Mouse (Mus musculus): ENCODE measurements around the gene Cfap43. TPM values are rescaled to one million over a fixed set of nuclear protein-coding genes. Genes with fewer than 3 reads are reported as not detected.
A peak's percentile ranks its signal among the peaks of the same experiment; 100 is the strongest.

Gene Cfap43
- polyA plus RNA-seq, 1 experiment from 2014 or later: 0.38 TPM

DNA sequence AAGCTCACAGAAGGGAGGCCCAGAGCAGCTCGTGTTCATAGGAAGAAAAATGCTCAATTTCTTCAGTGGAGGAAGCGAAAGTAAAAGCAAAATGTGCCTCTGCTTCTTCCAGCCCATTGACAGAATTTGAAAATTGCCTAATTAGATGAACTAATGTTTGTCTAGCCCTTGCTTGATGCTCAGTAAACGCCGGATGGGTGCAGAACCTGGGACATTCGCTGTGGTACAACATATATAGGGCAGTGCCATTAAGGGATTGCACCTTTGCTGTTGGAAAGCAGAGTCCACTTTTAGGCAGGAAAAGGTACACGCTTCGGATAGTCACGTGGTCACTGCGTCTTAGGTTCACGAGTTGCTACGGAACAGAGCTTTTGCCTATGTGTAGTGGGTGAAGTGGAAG lies 17.4 kb upstream of the Cfap43 start:
- Histone ChIP-seq H3K4me3 (ENCODE audit: low read length) (no peak overlapping the region), H3K27ac (ENCODE audit: low read length) (no peak overlapping the region), H3K27me3 (ENCODE audit: control insufficient read depth, insufficient read depth, low read length) (peaks cover 11% of the 10 kb centered on the region), H3K4me1 (ENCODE audit: control insufficient read depth, insufficient read depth, low read length) (peaks cover 5% of the 10 kb centered on the region; the same call in 1 of the 2 replicates), H3K9me3 (replicated peaks; ENCODE audit: control insufficient read depth, low read length) (no peaks in the 10 kb centered on the region), H3K4me2 (ENCODE audit: low read depth, low read length) (no peak overlapping the region), H3K36me3 (ENCODE audit: control insufficient read depth, insufficient read depth) (no peaks in the 10 kb centered on the region), H3K9ac (ENCODE audit: low read length) (no peak overlapping the region)
- WGBS: 85% methylated on average over 11 of the region's 11 CpGs
- ATAC-seq (replicated peaks; ENCODE audit: extremely low read depth, insufficient read depth, low FRiP score): no peak

DNA sequence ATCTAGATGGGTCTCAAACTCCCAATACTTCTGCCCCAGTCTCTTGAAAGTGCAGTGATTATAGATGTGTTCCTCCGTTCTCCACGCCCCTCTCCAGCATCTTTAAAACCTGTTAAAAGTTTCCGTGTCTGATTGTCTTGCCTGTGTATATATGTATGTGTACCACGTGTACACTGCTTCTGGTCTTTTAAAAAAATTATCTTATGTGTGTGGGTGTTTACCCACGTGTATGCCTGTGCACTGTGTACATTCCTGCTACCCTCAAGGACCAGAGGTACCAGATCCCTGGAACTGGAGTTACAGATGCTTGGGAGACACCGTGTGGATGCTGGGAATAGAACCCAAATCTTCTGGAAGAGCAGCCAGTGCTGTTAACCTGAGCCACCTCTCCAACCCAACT lies 16.4 kb upstream of the Cfap43 start:
- Histone ChIP-seq H3K9ac (ENCODE audit: low read length) (no peak overlapping the region), H3K4me2 (ENCODE audit: low read depth, low read length) (no peak overlapping the region), H3K27me3 (ENCODE audit: control insufficient read depth, insufficient read depth, low read length) (peaks cover 8% of the 10 kb centered on the region), H3K9me3 (replicated peaks; ENCODE audit: control insufficient read depth, low read length) (no peaks in the 10 kb centered on the region), H3K4me3 (ENCODE audit: low read length) (no peak overlapping the region), H3K4me1 (ENCODE audit: control insufficient read depth, insufficient read depth, low read length) (peaks cover 5% of the 10 kb centered on the region; the same call in 1 of the 2 replicates), H3K27ac (ENCODE audit: low read length) (no peak overlapping the region), H3K36me3 (ENCODE audit: control insufficient read depth, insufficient read depth) (no peaks in the 10 kb centered on the region)
- 75% methylated on average over 6 of the region's 6 CpGs for WGBS
- ATAC-seq (replicated peaks; ENCODE audit: extremely low read depth, insufficient read depth, low FRiP score): no peak

DNA sequence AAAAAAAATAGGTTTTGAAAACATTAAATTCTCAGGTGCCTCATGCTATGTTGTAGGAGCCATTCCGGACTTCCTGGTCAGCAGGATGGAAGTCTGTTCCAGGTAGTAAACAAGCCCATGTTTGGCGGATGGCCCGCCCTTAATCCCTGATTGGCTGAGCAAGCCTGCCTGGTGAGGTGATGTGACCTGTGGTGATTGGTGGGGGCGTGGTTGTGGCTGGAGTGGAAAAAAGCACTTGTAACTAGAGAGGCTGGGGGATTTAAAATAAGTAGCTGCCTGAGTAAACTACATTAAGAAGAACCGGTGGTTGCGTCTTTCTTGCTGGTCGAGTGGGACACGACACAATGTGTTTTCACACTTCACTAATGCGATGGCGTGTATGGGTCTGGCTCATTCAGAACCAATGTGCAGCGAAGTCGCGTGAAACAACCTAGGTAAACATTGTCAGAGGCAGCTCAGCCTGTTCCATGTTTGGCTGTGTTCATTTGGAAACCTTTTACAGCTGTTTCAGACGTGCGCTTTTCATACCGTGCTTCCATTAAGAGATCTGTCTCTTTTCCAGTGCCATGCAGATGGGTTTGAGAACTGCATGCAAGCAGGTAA lies 15.7 kb upstream of the Cfap43 start:
- Histone ChIP-seq H3K4me2 (ENCODE audit: low read depth, low read length) (no peak overlapping the region), H3K27me3 (ENCODE audit: control insufficient read depth, insufficient read depth, low read length) (peaks cover 4% of the 10 kb centered on the region), H3K36me3 (ENCODE audit: control insufficient read depth, insufficient read depth) (no peaks in the 10 kb centered on the region), H3K27ac (ENCODE audit: low read length) (no peak overlapping the region), H3K4me3 (ENCODE audit: low read length) (no peak overlapping the region), H3K9ac (ENCODE audit: low read length) (no peak overlapping the region), H3K4me1 (ENCODE audit: control insufficient read depth, insufficient read depth, low read length) (peaks cover 5% of the 10 kb centered on the region; the same call in 1 of the 2 replicates), H3K9me3 (replicated peaks; ENCODE audit: control insufficient read depth, low read length) (no peaks in the 10 kb centered on the region)
- WGBS: 60% methylated on average over 16 of the region's 16 CpGs
- no peak for ATAC-seq (replicated peaks; ENCODE audit: extremely low read depth, insufficient read depth, low FRiP score)

DNA sequence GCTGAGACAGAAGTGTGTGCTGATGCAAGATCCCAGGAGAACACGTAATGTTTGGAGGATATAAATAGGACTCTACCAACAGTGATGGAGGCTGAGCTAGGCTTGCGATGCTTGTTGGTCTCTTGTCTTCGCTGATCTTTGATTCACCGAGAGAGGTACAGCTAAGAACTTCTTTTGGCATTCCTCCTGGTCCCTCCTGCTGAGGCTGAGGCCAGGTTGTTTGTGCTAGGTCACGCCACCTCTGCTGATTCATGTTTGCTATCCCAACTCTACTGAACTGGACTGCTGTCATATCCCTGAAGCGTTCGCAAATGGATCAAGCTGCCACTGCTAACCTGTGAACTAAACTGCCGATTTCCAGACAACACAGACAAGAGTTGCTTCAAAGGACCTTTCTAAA lies 15.1 kb upstream of the Cfap43 start:
- peaks cover 3% of the 10 kb centered on the region; the same call in 1 of the 2 replicates for H3K27me3 ChIP-seq (ENCODE audit: control insufficient read depth, insufficient read depth, low read length)
- no peak for ATAC-seq (replicated peaks; ENCODE audit: extremely low read depth, insufficient read depth, low FRiP score)
- H3K4me1 ChIP-seq (ENCODE audit: control insufficient read depth, insufficient read depth, low read length): peaks cover 5% of the 10 kb centered on the region; the same call in 1 of the 2 replicates
- no peaks in the 10 kb centered on the region for H3K9me3 ChIP-seq (replicated peaks; ENCODE audit: control insufficient read depth, low read length)
- no peak overlapping the region for H3K4me2 ChIP-seq (ENCODE audit: low read depth, low read length)
- no peak overlapping the region for H3K9ac ChIP-seq (ENCODE audit: low read length)
- no peak overlapping the region for H3K4me3 ChIP-seq (ENCODE audit: low read length)
- no peaks in the 10 kb centered on the region for H3K36me3 ChIP-seq (ENCODE audit: control insufficient read depth, insufficient read depth)
- WGBS: 83% methylated on average over 8 of the region's 8 CpGs
- no peak overlapping the region for H3K27ac ChIP-seq (ENCODE audit: low read length)

DNA sequence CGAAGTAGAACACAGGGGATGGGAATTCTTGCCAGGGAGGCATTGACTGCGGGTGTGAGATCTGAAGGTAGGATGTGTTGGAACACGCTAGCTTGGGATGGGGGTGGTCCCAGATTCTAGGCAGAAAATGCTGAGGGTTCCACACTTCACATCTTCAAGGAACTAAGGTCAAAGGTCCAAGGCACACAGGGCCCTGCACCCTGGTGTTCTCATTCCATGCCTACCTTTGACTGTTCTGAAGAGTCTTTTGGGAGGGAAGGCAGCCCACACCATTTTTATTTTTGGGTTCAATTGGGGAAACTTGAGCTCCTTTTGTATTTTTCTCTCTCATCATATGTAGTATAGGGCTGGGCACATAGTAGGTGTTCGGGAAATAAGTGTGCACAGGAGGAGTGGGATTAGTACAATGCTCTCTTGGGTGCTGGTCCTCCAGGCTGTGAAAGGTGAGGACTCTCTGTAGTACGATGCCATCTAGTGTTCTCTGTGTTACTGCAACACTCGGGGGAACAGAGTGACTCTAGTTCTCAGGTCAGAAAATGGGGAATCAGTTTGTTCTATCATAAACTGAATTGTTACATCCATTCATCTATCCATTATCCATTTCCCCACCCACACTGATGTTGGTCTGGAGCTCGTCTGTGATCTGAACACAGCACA lies 13.0 kb upstream of the Cfap43 start:
- ATAC-seq (replicated peaks; ENCODE audit: extremely low read depth, insufficient read depth, low FRiP score): peak; percentile 62; the same call in 1 of the 2 replicates
- H3K9me3 ChIP-seq (replicated peaks; ENCODE audit: control insufficient read depth, low read length): no peaks in the 10 kb centered on the region
- no peak overlapping the region for H3K27ac ChIP-seq (ENCODE audit: low read length)
- no peaks in the 10 kb centered on the region for H3K4me1 ChIP-seq (ENCODE audit: control insufficient read depth, insufficient read depth, low read length)
- H3K27me3 ChIP-seq (ENCODE audit: control insufficient read depth, insufficient read depth, low read length): no peaks in the 10 kb centered on the region
- H3K4me3 ChIP-seq (ENCODE audit: low read length): no peak overlapping the region
- H3K9ac ChIP-seq (ENCODE audit: low read length): no peak overlapping the region
- 37% methylated on average over 7 of the region's 7 CpGs for WGBS
- H3K36me3 ChIP-seq (ENCODE audit: control insufficient read depth, insufficient read depth): no peaks in the 10 kb centered on the region
- H3K4me2 ChIP-seq (ENCODE audit: low read depth, low read length): no peak overlapping the region

DNA sequence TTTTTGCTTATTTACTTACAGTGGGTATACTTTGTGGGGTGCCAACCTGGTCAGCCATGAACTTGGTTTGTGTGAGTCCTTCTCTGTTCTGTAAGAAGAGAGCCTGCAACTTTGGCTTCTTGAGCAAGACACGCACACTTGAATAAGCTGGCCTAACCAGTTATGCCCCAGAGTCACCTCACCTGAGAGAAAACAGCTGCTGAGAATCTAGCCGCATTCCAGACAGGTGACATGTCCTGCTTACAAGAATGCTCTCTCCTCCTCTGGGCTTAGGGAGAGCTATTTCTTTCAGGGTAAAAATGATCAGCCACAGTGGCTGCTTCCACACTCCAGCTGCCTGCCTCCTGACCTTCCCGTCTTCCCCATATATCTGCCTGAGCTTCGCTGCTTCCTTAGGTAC lies 10.0 kb upstream of the Cfap43 start:
- no peaks in the 10 kb centered on the region for H3K4me1 ChIP-seq (ENCODE audit: control insufficient read depth, insufficient read depth, low read length)
- no peak overlapping the region for H3K27ac ChIP-seq (ENCODE audit: low read length)
- no peak for ATAC-seq (replicated peaks; ENCODE audit: extremely low read depth, insufficient read depth, low FRiP score)
- WGBS: 81% methylated on average over 4 of the region's 4 CpGs
- H3K4me2 ChIP-seq (ENCODE audit: low read depth, low read length): no peak overlapping the region
- no peak overlapping the region for H3K9ac ChIP-seq (ENCODE audit: low read length)
- H3K36me3 ChIP-seq (ENCODE audit: control insufficient read depth, insufficient read depth): no peaks in the 10 kb centered on the region
- H3K4me3 ChIP-seq (ENCODE audit: low read length): no peak overlapping the region
- H3K27me3 ChIP-seq (ENCODE audit: control insufficient read depth, insufficient read depth, low read length): no peaks in the 10 kb centered on the region
- no peaks in the 10 kb centered on the region for H3K9me3 ChIP-seq (replicated peaks; ENCODE audit: control insufficient read depth, low read length)

DNA sequence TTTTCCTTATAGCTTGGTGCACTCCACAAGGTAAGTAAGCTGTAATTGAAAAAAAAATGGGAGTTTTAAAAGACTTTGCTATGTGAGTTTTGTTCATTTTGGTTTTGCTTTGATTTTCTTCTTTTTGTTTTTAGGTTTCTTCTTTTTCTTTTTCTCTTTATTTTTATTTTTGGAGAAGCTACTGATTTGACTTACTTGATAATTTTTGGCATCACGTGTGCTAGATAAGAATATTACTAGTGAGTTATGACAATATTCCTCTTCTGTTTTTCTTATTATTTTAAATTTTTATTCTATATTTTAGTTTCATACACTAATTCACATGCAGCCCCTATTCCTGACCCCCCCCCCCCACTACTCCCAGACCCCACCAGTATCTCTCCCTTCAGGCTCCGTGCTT lies 7.9 kb upstream of the Cfap43 start:
- no peak overlapping the region for H3K9ac ChIP-seq (ENCODE audit: low read length)
- H3K4me3 ChIP-seq (ENCODE audit: low read length): no peak overlapping the region
- WGBS: 82% methylated on average over 2 of the region's 2 CpGs
- ATAC-seq (replicated peaks; ENCODE audit: extremely low read depth, insufficient read depth, low FRiP score): no peak
- H3K4me1 ChIP-seq (ENCODE audit: control insufficient read depth, insufficient read depth, low read length): no peaks in the 10 kb centered on the region
- H3K27me3 ChIP-seq (ENCODE audit: control insufficient read depth, insufficient read depth, low read length): no peaks in the 10 kb centered on the region
- no peak overlapping the region for H3K27ac ChIP-seq (ENCODE audit: low read length)
- no peaks in the 10 kb centered on the region for H3K9me3 ChIP-seq (replicated peaks; ENCODE audit: control insufficient read depth, low read length)
- H3K4me2 ChIP-seq (ENCODE audit: low read depth, low read length): no peak overlapping the region
- no peaks in the 10 kb centered on the region for H3K36me3 ChIP-seq (ENCODE audit: control insufficient read depth, insufficient read depth)

DNA sequence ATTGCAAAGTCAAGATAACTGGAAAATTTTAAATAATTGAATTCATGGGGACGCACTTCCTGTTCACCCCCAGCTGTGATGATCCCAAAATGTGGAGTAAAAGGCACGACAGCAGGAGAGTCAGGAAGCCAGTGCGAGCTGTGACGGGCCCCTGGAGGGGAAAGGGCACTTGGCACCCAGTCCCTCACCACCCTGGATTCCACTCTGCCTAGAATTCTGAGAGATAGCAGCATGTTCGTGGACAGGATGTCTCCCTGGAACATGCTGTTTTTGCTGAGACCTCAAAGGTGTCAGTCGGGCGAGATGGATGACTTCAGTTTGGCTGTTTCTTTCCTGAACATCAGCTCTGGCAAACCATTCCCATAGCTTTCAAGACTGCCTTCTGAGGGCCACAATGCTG lies 6.7 kb upstream of the Cfap43 start:
- WGBS: 61% methylated on average over 7 of the region's 7 CpGs
- Histone ChIP-seq H3K9me3 (replicated peaks; ENCODE audit: control insufficient read depth, low read length) (no peaks in the 10 kb centered on the region), H3K9ac (ENCODE audit: low read length) (no peak overlapping the region), H3K27ac (ENCODE audit: low read length) (no peak overlapping the region), H3K36me3 (ENCODE audit: control insufficient read depth, insufficient read depth) (no peaks in the 10 kb centered on the region), H3K27me3 (ENCODE audit: control insufficient read depth, insufficient read depth, low read length) (no peaks in the 10 kb centered on the region), H3K4me2 (ENCODE audit: low read depth, low read length) (no peak overlapping the region), H3K4me3 (ENCODE audit: low read length) (no peak overlapping the region), H3K4me1 (ENCODE audit: control insufficient read depth, insufficient read depth, low read length) (no peaks in the 10 kb centered on the region)
- ATAC-seq (replicated peaks; ENCODE audit: extremely low read depth, insufficient read depth, low FRiP score): no peak

DNA sequence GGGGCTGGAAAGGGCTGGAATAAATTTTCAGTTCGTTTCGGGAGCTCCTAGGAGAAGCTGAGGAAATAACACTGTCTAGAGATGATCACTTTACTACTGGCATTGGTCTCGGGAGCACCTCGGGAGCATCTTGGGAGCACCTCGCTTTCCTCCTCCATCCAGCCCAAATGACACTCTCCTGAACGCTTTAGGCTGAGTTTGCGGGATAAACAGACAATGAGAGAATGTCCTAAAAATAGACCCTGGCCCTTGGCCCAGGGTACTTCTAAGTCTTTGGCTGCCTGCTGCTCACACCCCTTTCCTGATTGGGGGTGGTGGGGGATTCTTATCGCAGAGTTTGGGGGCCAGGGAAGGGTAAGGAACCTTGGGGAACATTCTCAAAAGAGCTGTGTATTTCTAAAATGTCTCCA lies 884 bp upstream of the Cfap43 start:
- under 1% methylated on average over 8 of the region's 8 CpGs for WGBS
- H3K9ac ChIP-seq (ENCODE audit: low read length): peak overlapping the region; percentile 93
- peak overlapping the region; percentile 75 for H3K4me3 ChIP-seq (ENCODE audit: low read length)
- peak; percentile 80 for ATAC-seq (replicated peaks; ENCODE audit: extremely low read depth, insufficient read depth, low FRiP score)
- peaks cover 20% of the 10 kb centered on the region for H3K4me1 ChIP-seq (ENCODE audit: control insufficient read depth, insufficient read depth, low read length)
- H3K36me3 ChIP-seq (ENCODE audit: control insufficient read depth, insufficient read depth): no peaks in the 10 kb centered on the region
- H3K9me3 ChIP-seq (replicated peaks; ENCODE audit: control insufficient read depth, low read length): no peaks in the 10 kb centered on the region
- no peaks in the 10 kb centered on the region for H3K27me3 ChIP-seq (ENCODE audit: control insufficient read depth, insufficient read depth, low read length)
- peak overlapping the region; percentile 99 for H3K27ac ChIP-seq (ENCODE audit: low read length)
- H3K4me2 ChIP-seq (ENCODE audit: low read depth, low read length): peak overlapping the region; percentile 86

All from heart, embryonic 16.5 days (tissue).